Mouse (Mus musculus) intestine, postnatal 0 days (tissue): ENCODE data around the gene Rdh19. TPM values are rescaled to one million over a fixed set of nuclear protein-coding genes. Genes with fewer than 3 reads are reported as not detected.
"Not testable (repeated sequence)": the region's sequence is repeated elsewhere in the genome, so short reads cannot be mapped to it uniquely, and the experiment has no call there.

Experiments used
- ATAC-seq: fragments of 200-750 bp; cut with Nextera tagmentation; 2 replicates; pipeline ENCODE4 v1.8.0; 2017; ENCODE audit warnings: mild to moderate bottlenecking, moderate TSS enrichment, moderate library complexity
- H3K27ac ChIP-seq: fragments of 300-500 bp; sonication (generic); 2 replicates; pipeline ENCODE4 v1.5.1; 2014; ENCODE audit warnings: mild to moderate bottlenecking, low read depth, low read length, moderate library complexity
- H3K27me3 ChIP-seq: fragments of 300-500 bp; sonication (generic); replicated peaks from 2 replicates; pipeline ENCODE4 v1.6.1; 2014; ENCODE audit warnings: low read length, mixed read lengths; ENCODE audit not compliant: control insufficient read depth, insufficient read depth
- H3K36me3 ChIP-seq: fragments of 300-500 bp; sonication (generic); 2 replicates; pipeline ENCODE4 v1.6.1; 2014; ENCODE audit warnings: mild to moderate bottlenecking, moderate library complexity; ENCODE audit not compliant: control insufficient read depth, insufficient read depth
- H3K4me1 ChIP-seq: fragments of 300-500 bp; sonication (generic); replicated peaks from 2 replicates; pipeline ENCODE4 v1.6.1; 2014; ENCODE audit warnings: antibody characterized with exemption, low read length, mixed read lengths; ENCODE audit not compliant: control insufficient read depth, insufficient read depth
- H3K4me2 ChIP-seq: fragments of 300-500 bp; sonication (generic); replicated peaks from 2 replicates; pipeline ENCODE4 v1.6.1; 2014; ENCODE audit warnings: low read depth, mild to moderate bottlenecking, moderate library complexity
- H3K4me3 ChIP-seq: fragments of 300-500 bp; sonication (generic); 2 replicates; pipeline ENCODE4 v1.5.1; 2014; ENCODE audit warnings: low read depth, low read length
- H3K9ac ChIP-seq: fragments of 300-500 bp; sonication (generic); 2 replicates; pipeline ENCODE4 v1.6.1; 2014; ENCODE audit warnings: mild to moderate bottlenecking, low read depth, low read length
- H3K9me3 ChIP-seq: fragments of 300-500 bp; sonication (generic); 2 replicates; pipeline ENCODE4 v1.6.1; 2016; ENCODE audit warnings: mixed run types; ENCODE audit not compliant: control insufficient read depth
- CTCF ChIP-seq: sonication (generic); IDR thresholded peaks from 2 replicates; pipeline ENCODE4 v1.5.1; 2016; ENCODE audit warnings: low read depth, mild to moderate bottlenecking, control low read depth, antibody characterized with exemption, moderate library complexity
- WGBS: fragments of 180-500 bp; shearing (Covaris S2); extraction: QIAGEN DNeasy Blood & Tissue Kit; methylation state at CpG from one replicate; pipeline ENCODE4 v1.1.7; 2014; 5-methylcytosine and 5-hydroxymethylcytosine counted together
- polyA plus RNA-seq: library from polyadenylated mRNA; unstranded; fragments of >200 nt; fragmentation: Nextera tagmentation; extraction: Ambion mirVana; gene quantifications from 2 replicates; pipeline ENCODE4 v1.2.1, GENCODE M21; 2015

The Rdh19 gene
- polyA plus RNA-seq, 1 experiment from 2014 or later: not detected

DNA sequence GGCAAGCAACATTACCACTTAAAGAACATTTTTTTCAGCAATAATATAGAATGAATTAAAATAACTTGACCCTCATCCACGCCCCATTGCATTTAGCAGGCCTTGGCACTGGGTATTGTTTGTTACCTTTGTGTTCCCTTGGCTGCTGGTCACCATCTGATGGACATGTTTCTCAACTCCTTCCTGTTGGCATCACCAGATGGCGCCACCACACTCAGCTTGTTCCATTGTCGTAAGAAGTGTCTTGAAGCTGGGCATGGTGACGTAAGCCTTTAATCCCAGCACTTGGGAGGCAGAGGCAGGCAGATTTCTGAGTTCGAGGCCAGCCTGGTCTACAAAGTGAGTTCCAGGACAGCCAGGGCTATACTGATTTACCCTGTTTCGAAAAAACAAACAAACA lies 24.3 kb upstream of the Rdh19 start:
- WGBS: 88% methylated on average over 6 of the region's 6 CpGs
- Histone ChIP-seq H3K27ac (no peak overlapping the region), H3K9me3 (no peaks in the 10 kb centered on the region), H3K4me2 (no peak overlapping the region), H3K4me1 (no peaks in the 10 kb centered on the region), H3K9ac (no peak overlapping the region), H3K4me3 (no peak overlapping the region), H3K27me3 (no peaks in the 10 kb centered on the region), H3K36me3 (no peaks in the 10 kb centered on the region)
- peak; percentile 77 for TF ChIP-seq CTCF
- ATAC-seq: no peak

DNA sequence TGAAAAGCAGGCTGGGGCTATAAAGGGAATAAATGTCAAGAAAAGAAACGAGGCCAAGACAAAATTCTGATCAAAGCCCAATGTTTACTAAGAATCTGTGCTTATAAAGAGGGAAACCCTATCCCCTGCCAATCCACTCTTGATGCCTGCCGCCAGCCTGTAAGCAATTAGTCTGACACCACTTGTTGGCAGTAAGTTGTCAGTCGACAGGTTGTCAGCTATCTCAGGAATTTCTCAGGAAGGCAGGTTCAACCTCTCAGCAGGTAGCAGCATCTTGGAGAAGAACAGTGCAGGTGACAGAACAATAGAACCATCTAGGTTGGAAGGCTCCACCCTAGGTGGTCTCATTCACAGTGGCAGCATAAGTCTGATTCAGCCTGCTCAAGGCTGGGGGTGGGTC lies 20.6 kb upstream of the Rdh19 start:
- Histone ChIP-seq H3K4me3 (no peak overlapping the region), H3K36me3 (no peaks in the 10 kb centered on the region), H3K27me3 (no peaks in the 10 kb centered on the region), H3K9me3 (no peaks in the 10 kb centered on the region), H3K4me1 (no peaks in the 10 kb centered on the region), H3K27ac (no peak overlapping the region), H3K4me2 (no peak overlapping the region), H3K9ac (no peak overlapping the region)
- 92% methylated on average over 3 of the region's 3 CpGs for WGBS
- ATAC-seq: no peak
- TF ChIP-seq CTCF: no peak

DNA sequence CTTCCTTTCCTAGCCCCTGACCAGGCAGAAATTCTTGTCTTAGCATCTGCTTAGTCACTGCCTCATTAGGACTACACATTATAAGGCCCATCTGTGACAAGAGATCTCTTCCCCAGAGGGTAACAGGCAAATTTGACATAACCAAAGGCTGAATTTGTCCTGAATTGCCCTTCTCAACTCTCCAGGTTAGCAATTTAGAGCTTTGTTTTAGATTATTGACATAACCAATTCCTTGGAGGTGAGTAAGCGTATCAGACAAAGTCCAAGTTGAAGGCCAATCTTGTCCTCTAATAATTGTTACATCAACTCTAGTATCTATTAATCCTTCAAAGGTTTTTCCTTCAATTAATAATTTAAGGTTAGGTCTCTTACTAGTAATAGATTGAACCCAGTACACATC lies 15.5 kb upstream of the Rdh19 start:
- not testable (repeated sequence) for H3K27me3 ChIP-seq, H3K9me3 ChIP-seq, H3K9ac ChIP-seq, H3K4me2 ChIP-seq, H3K4me3 ChIP-seq, H3K4me1 ChIP-seq, H3K27ac ChIP-seq, H3K36me3 ChIP-seq, ATAC-seq
- WGBS: 76% methylated on average over 1 of the region's 1 CpGs

DNA sequence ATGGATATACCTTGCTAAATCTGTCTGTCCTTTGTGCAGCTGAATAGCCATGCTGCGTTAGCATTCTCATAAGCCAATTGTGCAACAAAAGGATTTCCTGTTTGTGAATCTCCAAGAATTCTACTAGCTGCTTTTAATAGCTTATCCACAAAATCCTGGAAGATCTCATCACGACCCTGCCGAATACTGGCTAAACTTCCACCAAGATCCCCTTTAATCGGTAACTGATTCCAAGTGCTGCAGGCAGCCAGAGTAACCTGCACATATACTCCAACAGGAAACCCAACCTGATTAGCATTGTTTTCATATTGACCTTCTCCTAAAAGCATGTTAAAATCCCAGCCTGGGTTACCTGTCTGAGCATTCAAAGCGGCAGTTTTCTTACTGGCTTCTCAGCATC lies 14.4 kb upstream of the Rdh19 start:
- no peak for TF ChIP-seq CTCF
- Histone ChIP-seq H3K36me3 (no peaks in the 10 kb centered on the region), H3K9me3 (no peaks in the 10 kb centered on the region), H3K4me2 (no peak overlapping the region), H3K4me1 (no peaks in the 10 kb centered on the region), H3K27ac (no peak overlapping the region), H3K4me3 (no peak overlapping the region), H3K27me3 (no peaks in the 10 kb centered on the region), H3K9ac (no peak overlapping the region)
- WGBS: 70% methylated on average over 5 of the region's 5 CpGs
- ATAC-seq: no peak

DNA sequence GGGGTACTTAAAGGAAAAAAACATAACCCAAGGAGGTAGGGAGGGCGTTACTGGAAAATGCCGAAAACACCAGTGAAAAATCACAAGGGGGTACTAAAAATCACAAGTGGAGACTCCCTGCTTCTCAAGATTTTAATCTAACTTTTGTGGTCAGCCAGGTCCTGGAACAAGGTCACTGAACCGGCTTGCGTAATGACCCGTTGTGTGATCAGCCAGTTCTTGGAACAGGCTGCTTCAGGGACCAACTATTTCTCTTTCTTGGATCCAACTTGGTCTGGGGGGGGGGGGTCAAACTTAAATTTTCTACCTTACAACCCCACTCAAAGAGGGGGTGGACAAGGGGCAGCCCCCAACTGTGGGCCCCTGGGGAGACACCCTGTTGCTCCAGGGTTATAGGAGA lies 11.9 kb upstream of the Rdh19 start:
- H3K36me3 ChIP-seq, H3K4me2 ChIP-seq, ATAC-seq, H3K4me1 ChIP-seq, H3K27me3 ChIP-seq, H3K4me3 ChIP-seq, H3K27ac ChIP-seq, H3K9ac ChIP-seq, H3K9me3 ChIP-seq: not testable (repeated sequence)
- WGBS: 92% methylated on average over 5 of the region's 5 CpGs

DNA sequence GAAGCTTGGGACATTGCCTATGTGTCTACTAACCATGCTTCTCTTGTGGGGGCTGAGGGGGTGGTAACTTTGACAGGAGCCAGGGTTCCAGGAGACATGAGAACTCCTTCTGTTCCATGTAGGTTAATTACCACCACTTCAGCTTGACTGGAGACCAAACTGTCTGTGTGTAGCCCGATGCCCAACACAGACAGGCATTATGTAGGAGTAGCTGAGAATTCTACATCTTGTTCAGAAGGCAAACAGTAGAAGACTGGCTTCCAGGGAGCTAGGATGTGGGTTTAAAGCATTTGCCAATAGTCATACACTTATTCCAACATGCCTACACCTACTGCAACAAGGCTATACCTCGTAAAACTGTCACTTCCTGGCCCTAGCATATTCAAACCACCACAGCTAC lies 11.2 kb upstream of the Rdh19 start:
- Histone ChIP-seq H3K27ac (no peak overlapping the region), H3K27me3 (no peaks in the 10 kb centered on the region), H3K9me3 (no peaks in the 10 kb centered on the region), H3K4me1 (no peaks in the 10 kb centered on the region), H3K4me3 (no peak overlapping the region), H3K9ac (no peak overlapping the region), H3K36me3 (no peaks in the 10 kb centered on the region), H3K4me2 (no peak overlapping the region)
- 89% methylated on average over 2 of the region's 2 CpGs for WGBS
- no peak for TF ChIP-seq CTCF
- no peak for ATAC-seq

DNA sequence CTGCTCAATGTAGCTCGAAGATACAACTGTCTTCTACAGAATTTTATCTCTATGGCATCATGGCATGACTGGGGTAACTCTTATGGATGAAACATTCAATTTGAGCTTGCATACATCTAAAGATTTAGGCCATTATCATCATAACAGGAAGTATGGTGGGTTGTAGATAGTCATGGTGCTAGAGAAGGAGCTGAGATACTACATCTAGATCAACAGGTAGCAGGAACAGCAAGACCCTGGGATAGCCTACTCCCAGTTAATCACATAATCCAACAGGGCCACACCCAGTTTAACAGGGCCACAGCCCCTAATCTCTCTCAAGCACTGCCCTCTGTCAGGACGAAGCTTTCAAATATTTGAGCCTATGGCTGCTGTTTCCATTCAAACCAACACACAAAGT lies 9.0 kb upstream of the Rdh19 start:
- H3K4me1 ChIP-seq: no peaks in the 10 kb centered on the region
- no peaks in the 10 kb centered on the region for H3K9me3 ChIP-seq
- no peak overlapping the region for H3K27ac ChIP-seq
- 74% methylated on average over 2 of the region's 2 CpGs for whole genome bisulfite sequencing
- ATAC-seq: no peak
- TF ChIP-seq CTCF: no peak
- H3K4me2 ChIP-seq: no peak overlapping the region
- no peaks in the 10 kb centered on the region for H3K36me3 ChIP-seq
- H3K4me3 ChIP-seq: no peak overlapping the region
- H3K9ac ChIP-seq: no peak overlapping the region
- H3K27me3 ChIP-seq: no peaks in the 10 kb centered on the region

DNA sequence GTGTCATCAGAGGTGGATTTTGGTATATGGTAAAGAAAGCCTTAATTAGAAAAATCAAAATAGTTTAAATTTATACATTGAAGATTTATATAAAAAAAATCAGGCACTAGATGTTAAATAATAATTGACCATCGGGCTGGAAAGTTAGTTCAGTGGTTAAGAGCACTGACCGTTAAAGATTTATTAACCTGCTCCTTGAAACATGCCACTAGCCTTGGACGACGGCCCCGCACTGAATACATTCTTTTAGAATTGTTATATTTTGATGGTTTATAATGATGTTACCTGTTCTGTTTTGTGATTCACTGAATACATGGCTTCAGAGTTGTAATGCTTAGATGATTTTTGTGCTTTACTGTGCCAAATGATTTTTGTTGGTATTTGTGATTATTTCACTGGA lies 3.8 kb upstream of the Rdh19 start:
- not testable (repeated sequence) for H3K9me3 ChIP-seq, H3K9ac ChIP-seq, H3K4me1 ChIP-seq, H3K27me3 ChIP-seq, H3K4me3 ChIP-seq, H3K4me2 ChIP-seq, H3K36me3 ChIP-seq, ATAC-seq, H3K27ac ChIP-seq
- WGBS: 89% methylated on average over 5 of the region's 5 CpGs
